In the genomic region with DNA sequence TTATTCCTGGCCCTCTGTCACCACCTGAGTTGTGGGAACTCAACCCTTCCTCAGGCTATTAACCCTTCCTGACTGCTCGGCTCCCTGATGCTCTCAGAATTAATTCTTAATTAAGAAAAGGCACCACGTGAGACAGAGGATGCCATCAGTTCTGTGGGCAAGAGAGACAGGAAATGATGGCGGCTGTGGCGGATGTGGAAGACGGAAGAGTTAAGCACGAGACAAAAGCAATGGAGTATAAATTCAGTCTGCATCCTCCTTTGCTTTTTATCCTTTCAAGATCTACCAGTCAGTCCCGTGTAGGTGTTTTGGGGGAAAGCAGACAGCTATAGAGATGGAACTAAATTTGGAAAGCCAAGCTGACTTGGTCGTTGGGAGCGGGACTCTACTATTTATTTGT, we compare ENCODE assay signal across 21 mouse cellular contexts.
"Had no signal": no experiment of that assay in that cellular context is flagged by ENCODE, and none has a peak within 500 bp of the region (broad histone marks: within the 10 kb centered on the region; RNA-seq: fewer than 3 reads in every experiment).

No protein-coding gene starts in this region.

- H3K36me3 ChIP-seq: limb, embryonic 12.5 days; limb, embryonic 15.5 days; neural tube, embryonic 12.5 days; neural tube, embryonic 15.5 days; stomach, embryonic 15.5 days had no signal

- H3K27me3 ChIP-seq: limb, embryonic 12.5 days; limb, embryonic 15.5 days; neural tube, embryonic 12.5 days; neural tube, embryonic 15.5 days; stomach, embryonic 15.5 days had no signal

- DNase-seq: kidney, adult 11 months; kidney, adult 9 months; kidney, postnatal 14 days; kidney, postnatal 4 days; left cerebral cortex, postnatal 4 days; liver, postnatal 0 days; lung, embryonic 14.5 days; midbrain, embryonic 14.5 days; right cerebral cortex, adult 18-20 months; right cerebral cortex, postnatal 14 days; right cerebral cortex, postnatal 4 days had no signal

- ATAC-seq: liver, postnatal 0 days; lung, postnatal 0 days had no signal

- H3K4me2 ChIP-seq: limb, embryonic 12.5 days; limb, embryonic 15.5 days; liver, embryonic 11.5 days; lung, embryonic 14.5 days; midbrain, embryonic 11.5 days; neural tube, embryonic 12.5 days; neural tube, embryonic 15.5 days; stomach, embryonic 15.5 days had no signal

- H3K9ac ChIP-seq: limb, embryonic 12.5 days; limb, embryonic 15.5 days; liver, embryonic 14.5 days; liver, postnatal 0 days; lung, embryonic 14.5 days; neural tube, embryonic 12.5 days; neural tube, embryonic 15.5 days; stomach, embryonic 15.5 days had no signal

- H3K4me3 ChIP-seq: limb, embryonic 12.5 days; limb, embryonic 15.5 days; neural tube, embryonic 12.5 days; neural tube, embryonic 15.5 days; stomach, embryonic 15.5 days had no signal

- H3K9me3 ChIP-seq: limb, embryonic 12.5 days; limb, embryonic 15.5 days; neural tube, embryonic 12.5 days; neural tube, embryonic 15.5 days; stomach, embryonic 15.5 days had no signal

- H3K27ac ChIP-seq: limb, embryonic 12.5 days; limb, embryonic 15.5 days; liver, embryonic 14.5 days; macrophage; neural tube, embryonic 12.5 days; neural tube, embryonic 15.5 days; stomach, embryonic 15.5 days had no signal

- H3K4me1 ChIP-seq: limb, embryonic 15.5 days; stomach, embryonic 15.5 days had no signal
